Mouse (Mus musculus) testis, postnatal 14 days (tissue): ENCODE data around the gene Gm28360.
"Not testable (repeated sequence)": the region's sequence is repeated elsewhere in the genome, so short reads cannot be mapped to it uniquely, and the experiment has no call there.

Experiments used
- DNase-seq: peaks from one replicate; pipeline ENCODE4 v3.0.0; 2021; ENCODE audit warnings: low spot score

Gm28360 gene

DNA sequence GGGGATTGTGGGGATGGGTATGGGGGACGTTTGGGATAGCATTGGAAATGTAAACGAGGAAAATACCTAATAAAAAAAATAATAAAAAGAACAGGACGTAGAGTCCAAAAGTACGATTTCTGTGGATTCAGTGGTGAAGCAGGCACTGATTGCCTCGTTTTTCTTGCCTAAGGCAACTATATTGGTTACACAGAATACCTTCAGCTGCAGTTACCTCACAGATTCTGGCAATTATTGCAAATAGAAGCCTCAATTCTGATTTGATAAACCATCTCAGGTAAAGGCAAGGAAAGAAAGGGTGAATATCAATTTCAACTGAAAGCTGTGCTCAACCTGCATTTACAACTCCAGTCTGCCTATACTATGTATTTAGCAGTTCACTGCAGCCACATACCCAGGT is at the start of gene Gm28360:
TSS of gene Gm28360 (plus strand) at position 301 of the 400 bp plus-strand sequence.
- DNase-seq, result not testable (repeated sequence)

DNA sequence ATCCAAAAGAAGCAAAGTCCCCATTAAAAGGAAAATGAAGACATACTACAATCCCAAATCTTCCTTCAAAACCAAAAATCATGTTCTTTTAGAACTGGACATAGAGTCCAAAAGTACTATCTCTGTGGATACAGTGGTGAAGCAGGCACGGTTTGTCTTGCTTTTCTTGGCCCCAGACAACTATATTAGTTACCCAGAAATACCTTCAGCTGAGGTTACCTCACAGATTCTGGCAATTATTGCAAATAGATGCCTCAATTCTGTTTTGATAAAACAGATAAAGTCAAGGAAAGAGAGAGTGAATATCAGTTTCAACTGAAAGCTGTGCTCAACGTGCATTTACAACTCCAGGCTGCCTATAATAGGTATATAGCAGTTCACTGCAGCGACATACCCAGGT is 49.0 kb upstream of the Gm28360 start, which contains the start of gene B020011L13Rik:
TSS of gene B020011L13Rik (plus strand) at position 301 of the 400 bp plus-strand sequence.
- not testable (repeated sequence) for DNase-seq

DNA sequence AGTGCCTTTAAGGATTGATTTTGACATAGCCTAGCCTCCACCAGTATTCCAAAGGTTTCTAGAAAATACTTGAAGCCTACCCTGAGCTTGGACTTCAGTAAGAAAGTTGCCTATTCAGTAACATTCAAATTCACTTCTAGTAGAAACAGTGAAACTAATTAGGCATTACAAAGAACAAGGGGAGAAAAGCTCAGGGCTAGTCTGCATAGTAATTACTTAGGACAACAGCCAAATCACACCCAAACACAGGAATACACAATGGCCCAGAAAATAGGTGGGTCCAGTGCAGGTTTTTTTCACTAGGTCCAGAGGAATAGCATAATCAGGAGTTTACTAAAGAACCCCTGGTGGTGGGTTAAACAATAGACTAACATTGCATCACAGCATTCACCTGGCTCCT is 13.6 kb upstream of the Gm28360 start:
- not testable (repeated sequence) for DNase-seq

DNA sequence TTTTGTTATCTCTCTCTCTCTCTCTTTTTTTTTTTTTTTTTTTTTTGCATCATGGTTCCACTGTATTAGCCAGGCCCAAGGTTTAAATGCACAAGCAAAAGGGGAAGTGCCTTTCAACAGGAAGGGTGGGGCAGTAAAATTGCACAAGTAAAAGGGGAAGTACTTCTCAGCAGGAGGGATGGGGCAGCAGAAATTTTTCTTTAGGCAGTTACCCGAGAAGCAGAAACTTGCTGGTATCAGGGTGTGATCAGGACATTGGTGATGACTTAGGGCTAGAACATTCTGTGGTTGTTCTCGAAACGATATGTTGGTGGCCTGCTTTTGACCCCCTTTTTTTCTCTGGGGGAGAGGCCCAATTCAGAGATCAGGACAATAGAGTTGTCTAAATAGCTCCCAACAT is 21.8 kb downstream of the Gm28360 start:
- DNase-seq, result not testable (repeated sequence)
